Comparison of ENCODE assay signal across 16 mouse cellular contexts in the genomic region with DNA sequence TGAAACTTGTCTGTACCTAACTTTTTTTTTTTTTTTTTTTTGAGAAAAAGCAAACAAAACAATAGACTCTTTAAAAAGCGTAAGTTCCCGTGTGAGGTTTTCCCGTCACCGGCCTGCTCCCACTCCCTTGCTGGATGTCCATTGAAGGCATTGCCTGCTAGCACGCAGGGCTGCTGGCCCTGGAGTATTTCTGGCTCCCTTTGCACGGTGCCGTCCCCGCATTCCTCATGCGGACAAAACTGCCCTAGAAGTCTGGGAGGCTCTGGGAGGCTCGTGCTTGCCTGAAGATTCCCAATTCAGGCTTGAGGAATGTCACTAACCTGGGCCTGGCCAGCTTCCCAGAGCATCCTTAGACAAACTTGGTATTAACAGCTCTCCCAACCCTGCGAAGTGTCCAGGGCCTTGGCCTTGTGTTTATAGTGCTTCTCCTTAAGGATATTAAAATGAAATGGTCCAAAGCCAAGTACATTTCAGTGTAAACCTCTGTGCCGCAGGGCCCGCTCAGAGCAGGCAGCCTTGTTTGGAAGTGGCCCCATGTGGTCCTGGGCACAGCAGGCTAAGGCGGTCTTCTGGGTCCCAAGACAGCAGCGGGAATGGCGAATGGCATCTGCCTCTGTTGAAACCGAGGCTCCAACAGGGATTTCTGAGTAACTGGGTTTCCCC. TPM values are rescaled to one million over a fixed set of nuclear protein-coding genes. Genes with fewer than 3 reads are reported as not detected.
DNase-seq lines count a peak whose midpoint lies in the region; ATAC-seq and TF ChIP-seq lines count a peak whose summit lies in the region.
"Had no signal": no experiment of that assay in that cellular context is flagged by ENCODE, and none has a peak within 500 bp of the region (broad histone marks: within the 10 kb centered on the region; RNA-seq: fewer than 3 reads in every experiment).

No protein-coding gene starts in this region.

- H3K27ac ChIP-seq in heart, embryonic 13.5 days (replicated peaks): peak overlapping the region; percentile 67
- H3K27ac ChIP-seq in lung, embryonic 14.5 days (ENCODE audit: low read depth): peak overlapping the region; percentile 8; the same call in 1 of the 2 replicates
- peak overlapping the region; percentile 47; the same call in 1 of the 2 replicates for H3K27ac ChIP-seq in small intestine, adult 2 months (ENCODE audit: insufficient read depth, low read depth, low read length)
- H3K27ac ChIP-seq: kidney, embryonic 15.5 days; liver, embryonic 15.5 days; macrophage; midbrain, embryonic 12.5 days had no signal

- H3K4me2 ChIP-seq in heart, embryonic 13.5 days: no peak overlapping the region
- no peak overlapping the region for H3K4me2 ChIP-seq in lung, embryonic 14.5 days
- H3K4me2 ChIP-seq: kidney, embryonic 15.5 days; liver, embryonic 15.5 days; midbrain, embryonic 12.5 days had no signal

- H3K9ac ChIP-seq in heart, embryonic 13.5 days: no peak overlapping the region
- H3K9ac ChIP-seq in lung, embryonic 14.5 days: no peak overlapping the region
- H3K9ac ChIP-seq: kidney, embryonic 15.5 days; liver, embryonic 15.5 days; midbrain, embryonic 12.5 days had no signal

- no peak for DNase-seq in heart, adult 8-10 months (ENCODE audit: low spot score)
- DNase-seq in lung, embryonic 14.5 days: no peak
- no peak for DNase-seq in lung, postnatal 10 days
- DNase-seq in 3134 (ENCODE audit: extremely low read depth, insufficient read length, low spot score): peak; percentile 27
- DNase-seq in frontal cortex, adult 2 months (ENCODE audit: extremely low spot score in 1 of 2, low spot score in 1 of 2): no peak
- DNase-seq: cerebellum, adult 8-10 months; right cerebral cortex, postnatal 4 days had no signal

- no peak for ATAC-seq in heart, embryonic 13.5 days (ENCODE audit: extremely low read depth, insufficient number of reproducible peaks, low FRiP score, low TSS enrichment)
- ATAC-seq in lung, embryonic 14.5 days (ENCODE audit: insufficient read depth): no peak
- ATAC-seq: forebrain, embryonic 14.5 days had no signal

- TF ChIP-seq CTCF in lung, embryonic 14.5 days (IDR thresholded peaks at IDR 0.05; ENCODE audit: low read depth): no peak
- no peak for TF ChIP-seq CTCF in small intestine, adult 2 months (IDR thresholded peaks at IDR 0.05; ENCODE audit: extremely low read depth, insufficient read length, insufficient replicate concordance, low read depth, low read length)

- peaks cover 29% of the 10 kb centered on the region for H3K36me3 ChIP-seq in heart, embryonic 13.5 days
- peaks cover 43% of the 10 kb centered on the region for H3K36me3 ChIP-seq in lung, embryonic 14.5 days (ENCODE audit: insufficient read depth)
- 0 out of 2 replicates have a peak, but pooled peaks cover 1% of the 10 kb centered on the region for H3K36me3 ChIP-seq in small intestine, adult 2 months (ENCODE audit: control insufficient read depth, insufficient read depth, low read length)
- H3K36me3 ChIP-seq: liver, embryonic 15.5 days had no signal

- H3K9me3 ChIP-seq in heart, embryonic 13.5 days: no peaks in the 10 kb centered on the region
- no peaks in the 10 kb centered on the region for H3K9me3 ChIP-seq in lung, embryonic 14.5 days (ENCODE audit: low read depth, low read length)
- H3K9me3 ChIP-seq: kidney, embryonic 15.5 days; liver, embryonic 15.5 days; midbrain, embryonic 12.5 days had no signal

- H3K4me1 ChIP-seq in heart, embryonic 13.5 days: peaks cover 39% of the 10 kb centered on the region
- no peaks in the 10 kb centered on the region for H3K4me1 ChIP-seq in lung, embryonic 14.5 days (ENCODE audit: insufficient read depth)
- H3K4me1 ChIP-seq in small intestine, adult 2 months (ENCODE audit: control insufficient read depth, insufficient read depth, insufficient read length, low read length): no peaks in the 10 kb centered on the region
- H3K4me1 ChIP-seq: midbrain, embryonic 12.5 days had no signal

- WGBS in heart, embryonic 13.5 days: 48% methylated on average over 17 of the region's 17 CpGs
- 64% methylated on average over 17 of the region's 17 CpGs for WGBS in lung, embryonic 14.5 days
- 80% methylated on average over 17 of the region's 17 CpGs for WGBS in small intestine, adult 2 months

- TF ChIP-seq POLR2A in small intestine, adult 2 months (IDR thresholded peaks at IDR 0.05; ENCODE audit: low read depth, low read length): no peak

- no peaks in the 10 kb centered on the region for H3K27me3 ChIP-seq in heart, embryonic 13.5 days (replicated peaks)
- H3K27me3 ChIP-seq in lung, embryonic 14.5 days (ENCODE audit: insufficient read depth, low read length): no peaks in the 10 kb centered on the region
- no peaks in the 10 kb centered on the region for H3K27me3 ChIP-seq in small intestine, adult 2 months (ENCODE audit: control insufficient read depth, insufficient read depth, low read length)
- H3K27me3 ChIP-seq: kidney, embryonic 15.5 days; liver, embryonic 15.5 days; midbrain, embryonic 12.5 days had no signal

- H3K4me3 ChIP-seq in heart, embryonic 13.5 days: no peak overlapping the region
- no peak overlapping the region for H3K4me3 ChIP-seq in lung, embryonic 14.5 days (ENCODE audit: low read depth, low read length)
- H3K4me3 ChIP-seq in small intestine, adult 2 months (ENCODE audit: low read depth, low read length): no peak overlapping the region
- H3K4me3 ChIP-seq: erythroblast, embryonic 14.5 days; kidney, embryonic 15.5 days; liver, embryonic 15.5 days; midbrain, embryonic 12.5 days had no signal

RNA-seq across cellular contexts. Expression of a gene that starts 54.2 kb away (rescaled TPM):
- 16.0 and 16.8 TPM in 2 replicates for polyA plus RNA-seq in heart, embryonic 13.5 days (2015; fragmentation: Nextera tagmentation; extraction: Ambion mirVana)
- total RNA-seq in heart, adult 8-10 months (2022): 10 to 100 TPM; 16.2 to 18.6 (median 17.4) TPM
- 33.5 and 35.7 TPM in 2 replicates for polyA plus RNA-seq in lung, embryonic 14.5 days (2014; fragmentation: Nextera tagmentation; extraction: Ambion mirVana)
- polyA plus RNA-seq in small intestine, adult 2 months (2012; rRNA removed): 2.2 and 2.8 TPM in 2 replicates
- 5.5 and 6.6 TPM in 2 replicates for polyA plus RNA-seq in frontal cortex, adult 2 months (2012; rRNA removed)
- polyA plus RNA-seq: erythroblast, embryonic 14.5 days had no signal

RNA-seq across cellular contexts. Expression of a gene that starts 56.3 kb away (rescaled TPM):
- 8.7 and 11.7 TPM in 2 replicates for polyA plus RNA-seq in heart, embryonic 13.5 days (2015; fragmentation: Nextera tagmentation; extraction: Ambion mirVana)
- total RNA-seq in heart, adult 8-10 months (2022): 10 to 100 TPM; 13.5 to 19.6 (median 17.2) TPM
- polyA plus RNA-seq in lung, embryonic 14.5 days (2014; fragmentation: Nextera tagmentation; extraction: Ambion mirVana): 16.2 and 16.6 TPM in 2 replicates
- polyA plus RNA-seq in small intestine, adult 2 months (2012; rRNA removed): 5.1 and 16.6 TPM in 2 replicates
- polyA plus RNA-seq in frontal cortex, adult 2 months (2012; rRNA removed): 32.6 and 37.4 TPM in 2 replicates

RNA-seq across cellular contexts. Expression of a gene that starts 58.2 kb away (rescaled TPM):
- 2.8 and 3.4 TPM in 2 replicates for polyA plus RNA-seq in heart, embryonic 13.5 days (2015; fragmentation: Nextera tagmentation; extraction: Ambion mirVana)
- 10 to 100 TPM in 1 of 4 experiments, 1 to 10 TPM in 3; 9.0 to 12.2 (median 9.9) TPM for total RNA-seq in heart, adult 8-10 months (2022)
- 4.8 and 5.6 TPM in 2 replicates for polyA plus RNA-seq in lung, embryonic 14.5 days (2014; fragmentation: Nextera tagmentation; extraction: Ambion mirVana)
- polyA plus RNA-seq in small intestine, adult 2 months (2012; rRNA removed): 15.2 and 24.8 TPM in 2 replicates
- 10.9 and 11.0 TPM in 2 replicates for polyA plus RNA-seq in frontal cortex, adult 2 months (2012; rRNA removed)
- total RNA-seq: neutrophil, adult 5-6 weeks had no signal
- polyA plus RNA-seq: macrophage had no signal

Comparison
In these comparisons a context has a peak if more than half of its experiments do, and no peak if none do; other contexts are left out.
1. H3K27ac ChIP-seq: peak in every context shown above with its lines; median percentile 67 in heart, embryonic 13.5 days; 47 in small intestine, adult 2 months; 8 in lung, embryonic 14.5 days.